Mouse (Mus musculus) left cerebral cortex, postnatal 4 days (tissue): Measurements from ENCODE around the gene C2cd2. TPM values are rescaled to one million over a fixed set of nuclear protein-coding genes. Genes with fewer than 3 reads are reported as not detected.
A peak's percentile ranks its signal among the peaks of the same experiment; 100 is the strongest.

Experiments used
- DNase-seq: peaks from one replicate; pipeline ENCODE4 v3.0.0-alpha.2; 2022
- intact Hi-C: fragments of 180-260 bp; cut with DNase I; formaldehyde crosslinking; loops from one replicate; pipeline ENCODE4 v1.15.1; 2025
- total RNA-seq, 2 experiments: library from RNA; stranded (reverse); gene quantifications; 2 replicates each; pipeline ENCODE4 v1.2.3; 2021

C2cd2 gene
- total RNA-seq, 2 experiments from 2014 or later = 28.9 to 36.1 TPM

GRCm38 (mm10) chr16:97897346-97898024, 64.9 kb downstream of the C2cd2 start:
- DNase-seq = no peak
- intact Hi-C loops = no loop called here

- DNase-seq = no peak
- intact Hi-C loops = no loop called here
Observed at GRCm38 (mm10) chr16:97887762-97888161, 74.6 kb downstream of the C2cd2 start.

- intact Hi-C loops = no loop called here
- DNase-seq = no peak
Observed at GRCm38 (mm10) chr16:97883696-97884095, 78.7 kb downstream of the C2cd2 start.

GRCm38 (mm10) chr16:97882891-97883290, 79.5 kb downstream of the C2cd2 start:
- no peak for DNase-seq
- intact Hi-C loops = no loop called here

- intact Hi-C loops = no loop called here
- peak; percentile 55 for DNase-seq
Observed at GRCm38 (mm10) chr16:97879134-97879533, 83.3 kb downstream of the C2cd2 start.

- intact Hi-C loops = no loop called here
- DNase-seq = no peak
Observed at GRCm38 (mm10) chr16:97877502-97877901, 84.9 kb downstream of the C2cd2 start.

- intact Hi-C loops = no loop called here
- DNase-seq = no peak
Observed at GRCm38 (mm10) chr16:97875101-97875500, 87.3 kb downstream of the C2cd2 start.

GRCm38 (mm10) chr16:97874376-97874775, 88.0 kb downstream of the C2cd2 start:
- intact Hi-C loops = no loop called here
- DNase-seq = no peak

- intact Hi-C loops = no loop called here
- DNase-seq = peak; percentile 43
Observed at GRCm38 (mm10) chr16:97872657-97873056, 89.7 kb downstream of the C2cd2 start.

- intact Hi-C loops = no loop called here
- no peak for DNase-seq
Observed at GRCm38 (mm10) chr16:97869193-97870102, 93.0 kb downstream of the C2cd2 start.

- no peak for DNase-seq
- intact Hi-C loops = no loop called here
Observed at GRCm38 (mm10) chr16:97863932-97864467, 98.4 kb downstream of the C2cd2 start.

- DNase-seq = no peak
- intact Hi-C loops = no loop called here
Observed at GRCm38 (mm10) chr16:97856050-97856449, 106.3 kb downstream of the C2cd2 start.

- DNase-seq = peak; percentile 89
- intact Hi-C loops = no loop called here
Observed at GRCm38 (mm10) chr16:97851741-97852319, 110.6 kb downstream of the C2cd2 start, which contains the start of gene Prdm15. Prdm15 (minus strand) TSS chr16:97851850.

GRCm38 (mm10) chr16:97851061-97851740, 111.2 kb downstream of the C2cd2 start:
- peak; percentile 91 for DNase-seq
- intact Hi-C loops = no loop called here

- DNase-seq = no peak
- intact Hi-C loops = no loop called here
Observed at GRCm38 (mm10) chr16:97850667-97851060, 111.7 kb downstream of the C2cd2 start.

- intact Hi-C loops = no loop called here
- DNase-seq = no peak
Observed at GRCm38 (mm10) chr16:97848832-97849231, 113.6 kb downstream of the C2cd2 start.

GRCm38 (mm10) chr16:97844967-97845937, 117.1 kb downstream of the C2cd2 start:
- intact Hi-C loops = no loop called here
- no peak for DNase-seq

GRCm38 (mm10) chr16:97832154-97832553, 130.2 kb downstream of the C2cd2 start:
- no peak for DNase-seq
- intact Hi-C loops = no loop called here

GRCm38 (mm10) chr16:97828207-97828606, 134.2 kb downstream of the C2cd2 start:
- intact Hi-C loops = no loop called here
- no peak for DNase-seq
